Mouse (Mus musculus) stomach, embryonic 14.5 days (tissue): ENCODE data around the gene Slc13a2. TPM values are rescaled to one million over a fixed set of nuclear protein-coding genes. Genes with fewer than 3 reads are reported as not detected.

Experiments used
- ATAC-seq: fragments of 200-750 bp; cut with Nextera tagmentation; 2 replicates; pipeline ENCODE4 v1.8.0; 2017; ENCODE audit warnings: low read depth, moderate TSS enrichment; ENCODE audit not compliant: insufficient number of reproducible peaks, insufficient read depth, low FRiP score
- H3K27ac ChIP-seq: fragments of 300-500 bp; sonication (generic); 2 replicates; pipeline ENCODE4 v1.5.1; 2014; ENCODE audit warnings: mild to moderate bottlenecking, low read length, moderate library complexity, mixed read lengths
- H3K27me3 ChIP-seq: fragments of 300-500 bp; sonication (generic); 2 replicates; pipeline ENCODE4 v1.6.1; 2014; ENCODE audit warnings: low read length, control low read depth, mixed read lengths; ENCODE audit not compliant: control insufficient read depth, insufficient read depth
- H3K36me3 ChIP-seq: fragments of 300-500 bp; sonication (generic); 2 replicates; pipeline ENCODE4 v1.6.1; 2014; ENCODE audit warnings: mild to moderate bottlenecking, control low read depth, low read length, moderate library complexity, mixed read lengths; ENCODE audit not compliant: control insufficient read depth, insufficient read depth
- H3K4me1 ChIP-seq: fragments of 300-500 bp; sonication (generic); 2 replicates; pipeline ENCODE4 v1.6.1; 2014; ENCODE audit warnings: low read length, control low read depth, mixed read lengths; ENCODE audit not compliant: control insufficient read depth, insufficient read depth
- H3K4me2 ChIP-seq: fragments of 300-500 bp; sonication (generic); replicated peaks from 2 replicates; pipeline ENCODE4 v1.6.1; 2014; ENCODE audit warnings: low read depth, low read length, control low read depth
- H3K4me3 ChIP-seq: fragments of 300-500 bp; sonication (generic); 2 replicates; pipeline ENCODE4 v1.5.1; 2014; ENCODE audit warnings: low read depth, low read length, control low read depth
- H3K9ac ChIP-seq: fragments of 300-500 bp; sonication (generic); replicated peaks from 2 replicates; pipeline ENCODE4 v1.6.1; 2014; ENCODE audit warnings: low read depth, mild to moderate bottlenecking, control low read depth, low read length, moderate library complexity, mixed read lengths
- H3K9me3 ChIP-seq: fragments of 300-500 bp; sonication (generic); 2 replicates; pipeline ENCODE4 v1.6.1; 2016; ENCODE audit warnings: low read depth, low read length, control low read depth; ENCODE audit not compliant: control insufficient read depth
- WGBS: fragments of 180-500 bp; shearing (Covaris S2); extraction: QIAGEN DNeasy Blood & Tissue Kit; methylation state at CpG from one replicate; pipeline ENCODE4 v1.1.7; 2014; 5-methylcytosine and 5-hydroxymethylcytosine counted together
- polyA plus RNA-seq: library from polyadenylated mRNA; unstranded; fragments of >200 nt; fragmentation: Nextera tagmentation; extraction: Ambion mirVana; gene quantifications from 2 replicates; pipeline ENCODE4 v1.2.1, GENCODE M21; 2014

Gene Slc13a2
- polyA plus RNA-seq, 1 experiment from 2014 or later: 0.10 TPM

- no peak overlapping the region for H3K4me2 ChIP-seq
- no peaks in the 10 kb centered on the region for H3K27me3 ChIP-seq
- no peak overlapping the region for H3K9ac ChIP-seq
- H3K4me3 ChIP-seq: no peak overlapping the region
- ATAC-seq: no peak
- no peaks in the 10 kb centered on the region for H3K9me3 ChIP-seq
- H3K4me1 ChIP-seq: peaks cover 18% of the 10 kb centered on the region
- no peak overlapping the region for H3K27ac ChIP-seq
- peaks cover 10% of the 10 kb centered on the region for H3K36me3 ChIP-seq
- 65% methylated on average over 4 of the region's 4 CpGs for WGBS
Measured at GRCm38 (mm10) chr11:78349441-78350358, 72.3 kb downstream of the Slc13a2 start.

- Histone ChIP-seq H3K4me1 (peaks cover 26% of the 10 kb centered on the region), H3K27me3 (no peaks in the 10 kb centered on the region), H3K4me2 (no peak overlapping the region), H3K9ac (no peak overlapping the region), H3K4me3 (no peak overlapping the region), H3K36me3 (peaks cover 10% of the 10 kb centered on the region), H3K9me3 (no peaks in the 10 kb centered on the region), H3K27ac (no peak overlapping the region)
- 39% methylated on average over 7 of the region's 7 CpGs for WGBS
- no peak for ATAC-seq
Measured at GRCm38 (mm10) chr11:78348474-78348873, 73.5 kb downstream of the Slc13a2 start.

- H3K27me3 ChIP-seq: no peaks in the 10 kb centered on the region
- no peak overlapping the region for H3K9ac ChIP-seq
- peaks cover 26% of the 10 kb centered on the region for H3K4me1 ChIP-seq
- H3K36me3 ChIP-seq: peaks cover 10% of the 10 kb centered on the region
- no peak overlapping the region for H3K27ac ChIP-seq
- ATAC-seq: no peak
- no peaks in the 10 kb centered on the region for H3K9me3 ChIP-seq
- H3K4me3 ChIP-seq: no peak overlapping the region
- 70% methylated on average over 9 of the region's 9 CpGs for WGBS
- no peak overlapping the region for H3K4me2 ChIP-seq
Measured at GRCm38 (mm10) chr11:78347908-78348307, 74.1 kb downstream of the Slc13a2 start.

Other genes starting within 250 kb of the Slc13a2 start
- 16.0 and 17.4 TPM in 2 replicates for gene Nek8, start 245.5 kb downstream of the Slc13a2 start, polyA plus RNA-seq
- 27.1 and 28.0 TPM in 2 replicates for gene Tlcd1, start 245.5 kb downstream of the Slc13a2 start, polyA plus RNA-seq
- 1,708 and 1,741 TPM in 2 replicates for gene Rpl23a, start 238.6 kb downstream of the Slc13a2 start, polyA plus RNA-seq
- gene Rab34, start 233.8 kb downstream of the Slc13a2 start, polyA plus RNA-seq: 156 and 171 TPM in 2 replicates
- gene Proca1, start 228.8 kb downstream of the Slc13a2 start, polyA plus RNA-seq: 2.7 and 3.3 TPM in 2 replicates
- 101 and 102 TPM in 2 replicates for gene Sdf2, start 176.5 kb downstream of the Slc13a2 start, polyA plus RNA-seq
- gene Supt6, start 176.2 kb downstream of the Slc13a2 start, polyA plus RNA-seq: 25.3 and 26.2 TPM in 2 replicates
- gene 2610507B11Rik, start 160.5 kb downstream of the Slc13a2 start, polyA plus RNA-seq: 98.3 and 98.7 TPM in 2 replicates
- gene BC030499, start 131.4 kb downstream of the Slc13a2 start, polyA plus RNA-seq: 0.17 and 0.32 TPM in 2 replicates
- 40.5 and 44.6 TPM in 2 replicates for gene Spag5, start 120.7 kb downstream of the Slc13a2 start, polyA plus RNA-seq
- gene Aldoc, start 99.2 kb downstream of the Slc13a2 start, polyA plus RNA-seq: 18.8 and 21.2 TPM in 2 replicates
- gene Pigs, start 93.8 kb downstream of the Slc13a2 start, polyA plus RNA-seq: 67.7 and 69.8 TPM in 2 replicates
- gene Unc119, start 78.7 kb downstream of the Slc13a2 start, polyA plus RNA-seq: 45.9 and 47.5 TPM in 2 replicates
- gene Foxn1, start 35.7 kb downstream of the Slc13a2 start, polyA plus RNA-seq: 0.45 and 0.64 TPM in 2 replicates
- 12.9 and 14.3 TPM in 2 replicates for gene Slc46a1, start 43.5 kb upstream of the Slc13a2 start, polyA plus RNA-seq
- 2.1 and 3.6 TPM in 2 replicates for gene Sarm1, start 75.5 kb upstream of the Slc13a2 start, polyA plus RNA-seq
- gene Vtn, start 76.9 kb upstream of the Slc13a2 start, polyA plus RNA-seq: 0.81 and 5.4 TPM in 2 replicates
- gene Sebox, start 81.2 kb upstream of the Slc13a2 start, polyA plus RNA-seq: not detected in 2 replicates
- gene Tmem199, start 90.0 kb upstream of the Slc13a2 start, polyA plus RNA-seq: 52.1 and 52.9 TPM in 2 replicates
- 131 and 135 TPM in 2 replicates for gene Poldip2, start 90.0 kb upstream of the Slc13a2 start, polyA plus RNA-seq
- 81.2 and 82.9 TPM in 2 replicates for gene Tnfaip1, start 114.1 kb upstream of the Slc13a2 start, polyA plus RNA-seq
- 126 and 142 TPM in 2 replicates for gene Ift20, start 114.1 kb upstream of the Slc13a2 start, polyA plus RNA-seq
- gene Tmem97, start 128.6 kb upstream of the Slc13a2 start, polyA plus RNA-seq: 88.5 and 113 TPM in 2 replicates